Mouse (Mus musculus) ES-CJ7 (cell line): ENCODE results near the gene Golga5.
A peak's percentile ranks its signal among the peaks of the same experiment; 100 is the strongest.

ENCODE experiments used
- DNase-seq: peaks from one replicate; pipeline ENCODE4 v3.0.0; 2011; ENCODE audit warnings: low read depth, low spot score

The Golga5 gene

GRCm38 (mm10) chr12:102511363-102511762 lies 42.4 kb downstream of the Golga5 start:
- no peak for DNase-seq

GRCm38 (mm10) chr12:102514151-102514550 lies 45.2 kb downstream of the Golga5 start:
- DNase-seq, result no peak

- peak; percentile 78 for DNase-seq
Observed at GRCm38 (mm10) chr12:102514751-102515150, 45.8 kb downstream of the Golga5 start.

GRCm38 (mm10) chr12:102516151-102516550 lies 47.2 kb downstream of the Golga5 start:
- no peak for DNase-seq

- no peak for DNase-seq
Observed at GRCm38 (mm10) chr12:102517647-102518046, 48.7 kb downstream of the Golga5 start.

GRCm38 (mm10) chr12:102519929-102520720 lies 51.2 kb downstream of the Golga5 start:
- DNase-seq, result no peak

- no peak for DNase-seq
Observed at GRCm38 (mm10) chr12:102521777-102522319, 52.9 kb downstream of the Golga5 start.

GRCm38 (mm10) chr12:102524216-102524615 lies 55.3 kb downstream of the Golga5 start:
- DNase-seq, result no peak

- peak; percentile 70 for DNase-seq
Observed at GRCm38 (mm10) chr12:102524760-102525159, 55.8 kb downstream of the Golga5 start.

GRCm38 (mm10) chr12:102527989-102528388 lies 59.1 kb downstream of the Golga5 start:
- DNase-seq, result no peak

- DNase-seq, result no peak
Observed at GRCm38 (mm10) chr12:102535796-102536195, 66.9 kb downstream of the Golga5 start.

- DNase-seq, result no peak
Observed at GRCm38 (mm10) chr12:102540278-102540677, 71.3 kb downstream of the Golga5 start.

GRCm38 (mm10) chr12:102541168-102541567 lies 72.2 kb downstream of the Golga5 start:
- no peak for DNase-seq

GRCm38 (mm10) chr12:102545122-102545521 lies 76.2 kb downstream of the Golga5 start:
- peak; percentile 45 for DNase-seq
